Mouse (Mus musculus) testis, adult 2 months (tissue): Measurements from ENCODE around the gene Hps3.

ENCODE experiments used
- CTCF ChIP-seq: fragments of 200-500 bp; IDR thresholded peaks from 2 replicates; pipeline ENCODE4 v1.5.1; 2012; ENCODE audit warnings: low read depth, mild to moderate bottlenecking, inconsistent platforms, low read length, moderate library complexity; ENCODE audit not compliant: control insufficient read depth, insufficient read depth, insufficient replicate concordance
- POLR2A ChIP-seq: fragments of 200-500 bp; IDR thresholded peaks from 2 replicates; pipeline ENCODE4 v1.6.1; 2012; ENCODE audit warnings: low read depth, mild to moderate bottlenecking, inconsistent platforms, low read length, moderate library complexity; ENCODE audit not compliant: control insufficient read depth

DNA sequence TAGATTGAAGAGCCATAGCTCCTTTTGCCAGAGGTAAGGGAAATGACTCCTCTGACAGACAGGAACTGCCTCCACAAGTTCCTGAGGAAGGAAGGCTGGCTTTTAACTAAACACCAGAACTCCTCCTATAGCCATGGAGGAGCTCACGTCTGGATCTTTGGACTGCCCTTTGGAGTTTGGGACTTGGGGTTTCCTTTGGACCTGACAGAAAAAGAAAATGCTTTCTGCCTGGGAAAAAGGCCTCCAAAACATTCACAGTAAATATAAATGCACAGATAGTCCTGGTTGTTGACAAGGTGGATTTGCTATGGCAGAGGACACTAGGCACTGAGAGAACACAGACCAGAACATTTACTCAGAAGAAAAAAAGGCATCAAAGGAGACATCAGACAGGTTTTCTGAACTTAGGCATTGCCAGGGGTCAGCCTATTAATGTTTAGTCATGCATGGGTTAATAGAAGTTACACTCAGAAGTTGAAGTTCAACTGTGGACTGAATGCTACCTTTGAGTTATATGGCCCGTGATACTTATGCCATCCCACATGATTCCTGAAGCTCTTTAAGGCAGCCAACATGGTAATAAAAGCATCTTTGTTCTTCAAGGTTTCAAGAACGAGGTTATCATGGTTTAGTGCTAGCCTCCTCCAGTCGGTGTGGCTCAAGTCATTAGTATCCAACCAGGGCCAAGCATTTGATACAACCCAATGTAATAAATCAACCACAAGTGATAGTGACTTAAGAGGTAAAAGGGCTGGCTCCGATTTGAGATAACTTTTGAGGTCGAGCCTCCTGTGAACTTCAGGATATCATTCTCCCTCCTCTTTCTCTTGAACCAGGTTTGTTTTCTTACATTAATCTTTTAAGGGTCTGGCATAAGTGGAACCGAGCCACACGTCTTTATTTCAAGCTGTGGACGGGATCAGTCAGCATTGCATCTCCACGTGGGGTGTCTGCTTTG lies 1.1 kb downstream of the Hps3 start:
- no peak for TF ChIP-seq POLR2A
- no peak for TF ChIP-seq CTCF
